Mouse (Mus musculus) heart, embryonic 13.5 days (tissue): ENCODE data around the gene Adora3. TPM values are rescaled to one million over a fixed set of nuclear protein-coding genes. Genes with fewer than 3 reads are reported as not detected.
A peak's percentile ranks its signal among the peaks of the same experiment; 100 is the strongest.

ENCODE experiments used
- ATAC-seq: fragments of 200-750 bp; cut with Nextera tagmentation; 2 replicates; pipeline ENCODE4 v1.8.0; 2017; ENCODE audit warnings: moderate TSS enrichment; ENCODE audit not compliant: insufficient number of reproducible peaks, low FRiP score, low TSS enrichment; ENCODE audit errors: extremely low read depth
- H3K27ac ChIP-seq: fragments of 300-500 bp; sonication (generic); replicated peaks from 2 replicates; pipeline ENCODE4 v1.5.1; 2015; ENCODE audit warnings: moderate library complexity, mild to moderate bottlenecking, inconsistent platforms
- H3K27me3 ChIP-seq: fragments of 300-500 bp; sonication (generic); replicated peaks from 2 replicates; pipeline ENCODE4 v1.6.1; 2015; ENCODE audit warnings: mild to moderate bottlenecking, inconsistent platforms
- H3K36me3 ChIP-seq: fragments of 300-500 bp; sonication (generic); 2 replicates; pipeline ENCODE4 v1.6.1; 2015; ENCODE audit warnings: mild to moderate bottlenecking, inconsistent platforms
- H3K4me1 ChIP-seq: fragments of 300-500 bp; sonication (generic); 2 replicates; pipeline ENCODE4 v1.6.1; 2015; ENCODE audit warnings: inconsistent platforms
- H3K4me2 ChIP-seq: fragments of 300-500 bp; sonication (generic); 2 replicates; pipeline ENCODE4 v1.6.1; 2015; ENCODE audit warnings: inconsistent platforms, mild to moderate bottlenecking, moderate library complexity
- H3K4me3 ChIP-seq: fragments of 300-500 bp; sonication (generic); 2 replicates; pipeline ENCODE4 v1.5.1; 2015; ENCODE audit warnings: moderate library complexity, mild to moderate bottlenecking, inconsistent platforms
- H3K9ac ChIP-seq: fragments of 300-500 bp; sonication (generic); 2 replicates; pipeline ENCODE4 v1.6.1; 2015; ENCODE audit warnings: inconsistent platforms, mild to moderate bottlenecking, moderate library complexity
- H3K9me3 ChIP-seq: fragments of 300-500 bp; sonication (generic); 2 replicates; pipeline ENCODE4 v1.6.1; 2016; ENCODE audit warnings: inconsistent platforms
- WGBS: fragments of 180-500 bp; shearing (Covaris S2); methylation state at CpG from one replicate; pipeline ENCODE4 v1.1.7; 2015; ENCODE audit warnings: mixed read lengths; 5-methylcytosine and 5-hydroxymethylcytosine counted together
- polyA plus RNA-seq: library from polyadenylated mRNA; unstranded; fragments of >200 nt; fragmentation: Nextera tagmentation; extraction: Ambion mirVana; gene quantifications from 2 replicates; pipeline ENCODE4 v1.2.1, GENCODE M21; 2015

Adora3 gene
- polyA plus RNA-seq, 1 experiment from 2014 or later: 0.17 TPM

- Histone ChIP-seq H3K9ac (no peak overlapping the region), H3K4me1 (no peaks in the 10 kb centered on the region), H3K4me3 (no peak overlapping the region), H3K36me3 (no peaks in the 10 kb centered on the region), H3K27ac (no peak overlapping the region), H3K27me3 (peaks cover 6% of the 10 kb centered on the region; the same call in 1 of the 2 replicates), H3K4me2 (no peak overlapping the region), H3K9me3 (no peaks in the 10 kb centered on the region)
- WGBS: 66% methylated on average over 8 of the region's 8 CpGs
- ATAC-seq: no peak
These were observed 16.9 kb upstream of the Adora3 start for GRCm38 (mm10) chr3:105853781-105854180.

- peaks cover 6% of the 10 kb centered on the region; the same call in 1 of the 2 replicates for H3K27me3 ChIP-seq
- H3K4me2 ChIP-seq: no peak overlapping the region
- H3K9me3 ChIP-seq: no peaks in the 10 kb centered on the region
- H3K9ac ChIP-seq: no peak overlapping the region
- no peaks in the 10 kb centered on the region for H3K36me3 ChIP-seq
- no peak overlapping the region for H3K27ac ChIP-seq
- no peak overlapping the region for H3K4me3 ChIP-seq
- 86% methylated on average over 4 of the region's 4 CpGs for WGBS
- no peaks in the 10 kb centered on the region for H3K4me1 ChIP-seq
- no peak for ATAC-seq
These were observed 15.9 kb upstream of the Adora3 start for GRCm38 (mm10) chr3:105854786-105855185.

GRCm38 (mm10) chr3:105857513-105857912 lies 13.1 kb upstream of the Adora3 start:
- Histone ChIP-seq H3K27me3 (no peaks in the 10 kb centered on the region), H3K9me3 (no peaks in the 10 kb centered on the region), H3K4me3 (no peak overlapping the region), H3K9ac (no peak overlapping the region), H3K4me2 (no peak overlapping the region), H3K27ac (no peak overlapping the region), H3K36me3 (no peaks in the 10 kb centered on the region), H3K4me1 (no peaks in the 10 kb centered on the region)
- no peak for ATAC-seq
- WGBS: 60% methylated on average over 5 of the region's 5 CpGs

- H3K27me3 ChIP-seq: 0 out of 2 replicates have a peak, but pooled peaks cover 9% of the 10 kb centered on the region
- no peaks in the 10 kb centered on the region for H3K4me1 ChIP-seq
- H3K4me3 ChIP-seq: no peak overlapping the region
- H3K4me2 ChIP-seq: no peak overlapping the region
- no peak overlapping the region for H3K9ac ChIP-seq
- H3K36me3 ChIP-seq: no peaks in the 10 kb centered on the region
- no peak for ATAC-seq
- 47% methylated on average over 7 of the region's 7 CpGs for WGBS
- H3K9me3 ChIP-seq: no peaks in the 10 kb centered on the region
- no peak overlapping the region for H3K27ac ChIP-seq
These were observed 8.8 kb upstream of the Adora3 start for GRCm38 (mm10) chr3:105861747-105862366.

GRCm38 (mm10) chr3:105864123-105864522 lies 6.5 kb upstream of the Adora3 start:
- no peak overlapping the region for H3K9ac ChIP-seq
- no peak for ATAC-seq
- no peaks in the 10 kb centered on the region for H3K9me3 ChIP-seq
- H3K27me3 ChIP-seq: 0 out of 2 replicates have a peak, but pooled peaks cover 9% of the 10 kb centered on the region
- no peak overlapping the region for H3K4me3 ChIP-seq
- 32% methylated on average over 1 of the region's 1 CpGs for WGBS
- H3K4me1 ChIP-seq: peaks cover 12% of the 10 kb centered on the region
- no peak overlapping the region for H3K4me2 ChIP-seq
- no peak overlapping the region for H3K27ac ChIP-seq
- H3K36me3 ChIP-seq: no peaks in the 10 kb centered on the region

- H3K4me1 ChIP-seq: peaks cover 12% of the 10 kb centered on the region
- no peaks in the 10 kb centered on the region for H3K36me3 ChIP-seq
- H3K27ac ChIP-seq: no peak overlapping the region
- ATAC-seq: no peak
- no peak overlapping the region for H3K4me2 ChIP-seq
- H3K9me3 ChIP-seq: no peaks in the 10 kb centered on the region
- H3K27me3 ChIP-seq: 0 out of 2 replicates have a peak, but pooled peaks cover 9% of the 10 kb centered on the region
- H3K9ac ChIP-seq: no peak overlapping the region
- WGBS: 71% methylated on average over 9 of the region's 9 CpGs
- H3K4me3 ChIP-seq: no peak overlapping the region
These were observed 5.5 kb upstream of the Adora3 start for GRCm38 (mm10) chr3:105865122-105865521.

- peak overlapping the region; percentile 54 for H3K27ac ChIP-seq
- no peak for ATAC-seq
- 18% methylated on average over 2 of the region's 2 CpGs for WGBS
These were observed 2.5 kb upstream of the Adora3 start for GRCm38 (mm10) chr3:105868135-105868534.

GRCm38 (mm10) chr3:105872034-105872433 lies 1.4 kb downstream of the Adora3 start:
- Histone ChIP-seq H3K4me1 (peaks cover 41% of the 10 kb centered on the region), H3K36me3 (no peaks in the 10 kb centered on the region), H3K9me3 (no peaks in the 10 kb centered on the region), H3K27me3 (peaks cover 4% of the 10 kb centered on the region), H3K4me3 (0 out of 2 replicates have a peak overlapping the region, but pooled peaks have one; percentile 3), H3K9ac (0 out of 2 replicates have a peak overlapping the region, but pooled peaks have one; percentile 7), H3K4me2 (peak overlapping the region; percentile 45), H3K27ac (peak overlapping the region; percentile 32; the same call in 1 of the 2 replicates)
- ATAC-seq: no peak; the same call in 1 of the 2 replicates
- 27% methylated on average over 6 of the region's 6 CpGs for WGBS

More at GRCm38 (mm10) chr3:105868135-105868534, 2.5 kb upstream of the Adora3 start:
- Histone ChIP-seq H3K4me3 (no peak overlapping the region), H3K27me3 (peaks cover 9% of the 10 kb centered on the region; the same call in 1 of the 2 replicates), H3K36me3 (no peaks in the 10 kb centered on the region), H3K4me1 (peaks cover 28% of the 10 kb centered on the region), H3K4me2 (no peak overlapping the region), H3K9me3 (no peaks in the 10 kb centered on the region), H3K9ac (no peak overlapping the region)

- Histone ChIP-seq H3K27me3 (peaks cover 8% of the 10 kb centered on the region), H3K36me3 (no peaks in the 10 kb centered on the region), H3K9ac (no peak overlapping the region), H3K9me3 (no peaks in the 10 kb centered on the region), H3K4me2 (peak overlapping the region; percentile 45; the same call in 1 of the 2 replicates), H3K4me1 (peaks cover 40% of the 10 kb centered on the region), H3K27ac (peak overlapping the region; percentile 32; the same call in 1 of the 2 replicates), H3K4me3 (no peak overlapping the region)
- WGBS: 22% methylated on average over 3 of the region's 3 CpGs
- ATAC-seq: no peak
These were observed 1.9 kb downstream of the Adora3 start for GRCm38 (mm10) chr3:105872579-105872978.

GRCm38 (mm10) chr3:105873451-105874445 lies 3.1 kb downstream of the Adora3 start:
- Histone ChIP-seq H3K4me2 (no peak overlapping the region), H3K27ac (no peak overlapping the region), H3K27me3 (peaks cover 17% of the 10 kb centered on the region), H3K4me3 (no peak overlapping the region), H3K9ac (no peak overlapping the region), H3K4me1 (peaks cover 36% of the 10 kb centered on the region), H3K9me3 (no peaks in the 10 kb centered on the region), H3K36me3 (no peaks in the 10 kb centered on the region)
- no peak for ATAC-seq
- 84% methylated on average over 6 of the region's 6 CpGs for WGBS

- H3K36me3 ChIP-seq: no peaks in the 10 kb centered on the region
- H3K27me3 ChIP-seq: peaks cover 27% of the 10 kb centered on the region; the same call in 1 of the 2 replicates
- H3K4me1 ChIP-seq: peaks cover 36% of the 10 kb centered on the region
- 0 out of 2 replicates have a peak overlapping the region, but pooled peaks have one; percentile 24 for H3K27ac ChIP-seq
- ATAC-seq: no peak
- H3K9ac ChIP-seq: no peak overlapping the region
- H3K4me3 ChIP-seq: no peak overlapping the region
- H3K9me3 ChIP-seq: no peaks in the 10 kb centered on the region
- H3K4me2 ChIP-seq: no peak overlapping the region
- 53% methylated on average over 5 of the region's 5 CpGs for WGBS
These were observed 5.4 kb downstream of the Adora3 start for GRCm38 (mm10) chr3:105876022-105876421.
